Mouse (Mus musculus) cortical plate, adult 2 months (tissue): ENCODE results near the gene Iars. TPM values are rescaled to one million over a fixed set of nuclear protein-coding genes. Genes with fewer than 3 reads are reported as not detected.

Experiments
- H3K27ac ChIP-seq: fragments of 200-500 bp; 2 replicates; pipeline ENCODE4 v1.5.1; 2012; ENCODE audit warnings: low read length, control low read depth, inconsistent platforms; ENCODE audit not compliant: insufficient read depth
- H3K4me1 ChIP-seq: fragments of 200-500 bp; 2 replicates; pipeline ENCODE4 v1.6.1; 2011; ENCODE audit warnings: low read length; ENCODE audit not compliant: control insufficient read depth, insufficient read depth
- H3K4me3 ChIP-seq: fragments of 200-500 bp; 2 replicates; pipeline ENCODE4 v1.5.1; 2011; ENCODE audit warnings: mild to moderate bottlenecking, low read length, control low read depth; ENCODE audit not compliant: insufficient read depth
- CTCF ChIP-seq: fragments of 200-500 bp; IDR thresholded peaks from 2 replicates; pipeline ENCODE4 v1.5.1; 2011; ENCODE audit warnings: mild to moderate bottlenecking, control low read depth, low read length; ENCODE audit not compliant: insufficient read depth; ENCODE audit errors: extremely low read depth
- POLR2A ChIP-seq: fragments of 200-500 bp; IDR thresholded peaks from 2 replicates; pipeline ENCODE4 v1.6.1; 2011; ENCODE audit warnings: mild to moderate bottlenecking, low read length, control low read depth; ENCODE audit not compliant: insufficient read depth; ENCODE audit errors: extremely low read depth
- polyA plus RNA-seq: library from polyadenylated mRNA; depleted of rRNA; stranded (reverse); fragments of >200 nt; gene quantifications from 2 replicates; pipeline ENCODE4 v1.2.3, GENCODE M21; 2012; rRNA removed

Gene Iars
- polyA plus RNA-seq = 36.0 and 37.5 TPM in 2 replicates

- peak within 1 kb of the TSS; percentile 71 for H3K4me3 ChIP-seq
- 0 out of 2 replicates have a peak within 1 kb of the TSS, but pooled peaks have one; percentile 8 for H3K27ac ChIP-seq
- no peaks in the 10 kb centered on the region for H3K4me1 ChIP-seq
- peak; percentile 92 for TF ChIP-seq POLR2A
- no peak for TF ChIP-seq CTCF
Measured at GRCm38 (mm10) chr13:49681351-49682232, at the start of gene Iars. Gene Iars, plus strand, starts transcription at chr13:49682100.

DNA sequence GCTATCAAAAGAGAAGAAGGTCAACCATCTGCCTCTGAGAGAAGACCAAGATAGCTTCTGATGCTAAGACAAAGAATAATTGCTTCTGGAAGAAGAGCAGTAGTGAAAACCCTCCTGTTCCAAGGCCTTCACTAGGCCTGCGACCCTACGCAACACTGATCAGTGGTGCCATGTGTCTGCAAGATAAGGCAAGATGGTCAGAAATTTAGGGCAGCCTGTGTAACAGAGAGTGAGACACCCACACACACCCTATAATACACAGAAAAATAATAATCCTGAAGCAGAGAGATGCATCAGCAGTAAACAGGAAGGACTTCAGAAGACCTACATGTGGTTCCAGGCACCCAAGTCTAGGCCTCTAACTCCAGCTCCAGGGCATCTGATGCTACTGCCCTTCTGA lies 41.9 kb upstream of the Iars start:
- no peak for TF ChIP-seq POLR2A
- TF ChIP-seq CTCF = no peak
- no peak overlapping the region for H3K4me3 ChIP-seq
- no peaks in the 10 kb centered on the region for H3K4me1 ChIP-seq
- H3K27ac ChIP-seq = no peak overlapping the region

- TF ChIP-seq CTCF (no peak), POLR2A (no peak)
- no peaks in the 10 kb centered on the region for H3K4me1 ChIP-seq
- H3K27ac ChIP-seq = no peak overlapping the region
- H3K4me3 ChIP-seq = no peak overlapping the region
Measured at GRCm38 (mm10) chr13:49642650-49643049, 39.2 kb upstream of the Iars start.

DNA sequence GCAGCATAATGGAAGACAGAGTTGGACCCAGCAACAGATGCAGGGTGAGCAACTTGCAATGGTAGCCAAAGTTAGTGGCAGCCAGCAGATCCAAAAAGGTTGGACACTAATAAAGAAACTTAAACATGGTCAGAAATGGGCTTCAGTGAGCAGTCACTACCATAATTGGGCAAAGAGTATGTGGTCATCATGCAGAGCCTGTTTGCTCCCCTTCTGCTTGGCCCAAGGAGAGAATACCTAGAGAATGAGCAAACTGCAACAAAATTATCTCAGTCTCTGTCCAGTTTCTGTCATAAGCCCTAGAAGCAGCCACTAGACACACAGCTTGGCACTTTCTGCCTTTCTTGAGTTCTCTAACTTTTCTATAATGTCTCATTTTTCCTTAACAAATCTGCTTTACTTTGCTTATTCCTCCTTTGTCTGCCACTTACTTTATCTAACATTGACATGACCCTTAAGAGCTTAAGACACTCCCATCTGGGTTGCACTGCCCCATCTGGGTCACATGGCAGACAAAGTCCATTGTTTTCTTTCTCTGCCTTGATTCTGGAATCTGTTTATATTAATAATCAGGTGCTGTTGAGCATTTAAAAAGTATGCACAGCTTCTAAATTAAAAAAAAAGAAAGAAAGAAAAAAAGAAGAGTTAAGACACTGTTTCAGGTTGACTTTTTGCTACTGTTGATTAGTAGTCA lies 38.1 kb upstream of the Iars start:
- no peak overlapping the region for H3K27ac ChIP-seq
- TF ChIP-seq POLR2A = no peak
- no peak for TF ChIP-seq CTCF
- no peaks in the 10 kb centered on the region for H3K4me1 ChIP-seq
- no peak overlapping the region for H3K4me3 ChIP-seq

- Histone ChIP-seq H3K4me3 (no peak overlapping the region), H3K27ac (no peak overlapping the region), H3K4me1 (no peaks in the 10 kb centered on the region)
- TF ChIP-seq POLR2A (no peak), CTCF (no peak)
Measured at GRCm38 (mm10) chr13:49644731-49645529, 37.0 kb upstream of the Iars start.

GRCm38 (mm10) chr13:49646019-49646418 lies 35.9 kb upstream of the Iars start:
- TF ChIP-seq POLR2A (no peak), CTCF (no peak)
- Histone ChIP-seq H3K27ac (no peak overlapping the region), H3K4me3 (no peak overlapping the region), H3K4me1 (no peaks in the 10 kb centered on the region)

DNA sequence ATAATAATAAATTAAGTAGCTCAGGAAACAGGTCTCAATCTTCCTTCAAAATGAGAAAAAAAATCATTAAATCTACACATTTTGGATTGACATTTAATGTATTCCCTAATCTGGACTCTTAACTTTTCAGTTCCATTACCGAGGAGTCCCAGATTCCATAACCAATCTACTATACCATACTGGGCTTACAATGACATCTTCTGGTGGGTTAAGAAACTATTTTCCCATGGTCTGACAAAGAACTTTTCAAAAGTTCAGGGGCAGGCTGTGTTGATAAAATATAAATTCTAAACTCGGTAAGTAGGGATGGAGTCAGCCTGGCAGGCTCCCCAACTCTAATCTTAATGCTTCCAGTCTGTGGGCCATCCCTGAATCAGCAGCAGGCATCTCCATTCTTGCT lies 30.8 kb upstream of the Iars start:
- Histone ChIP-seq H3K4me1 (no peaks in the 10 kb centered on the region), H3K27ac (no peak overlapping the region), H3K4me3 (no peak overlapping the region)
- TF ChIP-seq POLR2A = no peak
- no peak for TF ChIP-seq CTCF

DNA sequence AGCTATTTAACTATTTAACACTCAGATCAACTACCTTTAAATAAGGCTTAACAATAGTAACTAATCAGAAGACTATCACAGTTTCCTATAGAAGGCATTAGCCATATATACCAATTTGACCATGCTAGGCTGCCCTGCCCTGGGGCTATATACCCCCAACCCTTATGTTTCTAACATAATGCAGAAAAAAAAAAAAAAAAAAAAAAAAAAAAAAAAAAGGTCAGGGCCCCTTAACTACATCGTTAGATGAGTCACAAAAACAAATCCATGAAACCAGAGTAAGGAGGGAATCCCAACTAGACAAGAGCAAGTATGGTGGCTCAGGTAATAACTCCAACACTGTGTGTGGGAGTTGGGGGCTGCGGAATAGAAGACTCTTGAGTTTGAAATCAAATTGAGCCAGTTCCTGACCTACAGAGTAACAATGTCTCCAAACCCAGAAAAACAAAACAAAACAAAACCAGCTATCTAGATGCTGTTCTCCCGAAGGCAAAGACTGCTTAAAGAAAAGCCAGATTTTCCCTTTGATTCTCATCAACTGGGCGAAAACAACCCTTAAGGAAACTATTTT lies 30.0 kb upstream of the Iars start:
- Histone ChIP-seq H3K4me1 (no peaks in the 10 kb centered on the region), H3K4me3 (peak overlapping the region; percentile 48; the same call in 1 of the 2 replicates), H3K27ac (no peak overlapping the region)
- TF ChIP-seq POLR2A (no peak), CTCF (no peak)

DNA sequence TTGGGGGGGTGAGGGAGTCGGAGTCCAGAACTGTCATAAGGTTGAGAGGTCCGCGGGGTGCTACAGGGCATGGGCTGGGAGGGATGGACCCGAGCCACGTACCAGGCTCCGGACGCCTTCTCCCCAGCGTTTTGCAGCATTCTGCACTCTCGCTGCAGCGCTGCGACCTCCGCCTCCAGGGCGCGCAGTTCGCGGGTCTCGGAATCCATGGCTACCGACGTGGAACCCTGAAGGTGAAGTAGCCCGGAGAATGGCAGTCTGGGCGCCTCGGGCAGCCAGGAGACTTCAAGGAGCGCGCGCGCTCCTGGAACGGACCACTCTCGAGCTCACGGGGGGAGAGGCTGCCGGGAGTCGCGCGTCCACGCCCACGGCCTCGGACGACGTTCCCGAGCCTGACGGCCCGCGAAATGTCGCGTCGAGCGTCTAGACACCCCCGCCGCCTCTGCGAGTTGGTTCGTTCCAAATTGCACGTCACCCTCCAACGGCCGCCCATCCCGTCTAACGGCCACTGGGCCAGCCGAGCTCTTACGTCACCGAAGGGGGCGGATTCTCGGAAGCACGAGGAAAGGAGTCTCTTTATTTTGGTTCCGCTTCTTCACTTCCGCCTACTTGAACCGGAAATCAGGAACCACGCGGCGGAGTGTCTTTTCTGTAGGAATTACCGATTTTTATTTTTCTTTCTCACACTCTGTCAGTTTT lies 29.3 kb upstream of the Iars start, which contains the start of the genes Cenpp and Nol8:
Gene Cenpp, minus strand, starts transcription at position 305 of the 699 bp plus-strand sequence.
Gene Nol8, plus strand, starts transcription at position 598 of the 699 bp plus-strand sequence.
- Histone ChIP-seq H3K4me3 (peak within 1 kb of the TSS; percentile 48), H3K4me1 (no peaks in the 10 kb centered on the region), H3K27ac (no peak within 1 kb of the TSS)
- no peak for TF ChIP-seq POLR2A
- no peak for TF ChIP-seq CTCF
